Mouse (Mus musculus): ENCODE measurements around the gene Apoh. TPM values are rescaled to one million over a fixed set of nuclear protein-coding genes. Genes with fewer than 3 reads are reported as not detected.

Gene Apoh
- total and polyA plus RNA-seq, 3 experiments = not detected

DNA sequence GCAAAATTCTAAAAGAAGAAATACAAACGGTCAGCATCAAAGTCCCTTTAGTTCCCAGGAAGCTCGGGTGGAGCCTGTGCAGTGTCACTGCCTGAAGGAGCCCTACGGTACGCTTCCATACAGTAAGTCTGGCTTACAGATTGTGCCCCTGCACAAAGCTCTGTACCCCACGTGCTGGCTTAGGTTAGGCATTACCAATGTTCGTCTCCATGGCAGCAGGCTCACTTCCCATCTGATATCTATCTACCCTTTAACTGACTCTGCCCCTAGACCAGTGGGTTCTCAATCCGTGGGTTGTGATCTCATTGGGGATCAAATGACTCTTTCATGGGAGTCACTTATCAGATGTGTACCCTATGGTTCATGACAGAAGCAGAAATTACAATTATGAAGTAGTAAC lies 27.4 kb upstream of the Apoh start:
- Histone ChIP-seq H3K27ac (ENCODE audit: control insufficient read depth, low read depth, low read length) (no peak overlapping the region), H3K79me2 (ENCODE audit: control insufficient read depth, insufficient read depth, low read length, poor library complexity) (peaks cover 5% of the 10 kb centered on the region), H3K9me3 (replicated peaks; ENCODE audit: insufficient read depth, low read length) (no peaks in the 10 kb centered on the region), H3K4me1 (ENCODE audit: control insufficient read depth in 1 of 2, insufficient read depth in 2 of 2, low read length in 2 of 2) (peaks cover 12 to 16% of the 10 kb centered on the region in 2 experiments), H3K4me3 (ENCODE audit: control insufficient read depth in 1 of 2, insufficient read depth in 1 of 2, low read depth in 2 of 2, low read length in 2 of 2) (no peak overlapping the region), H3K27me3 (ENCODE audit: control insufficient read depth in 1 of 2, insufficient read depth in 2 of 2, low read length in 2 of 2) (no peaks in the 10 kb centered on the region), H3K36me3 (ENCODE audit: control insufficient read depth in 1 of 2, insufficient read depth in 2 of 2, low read length in 2 of 2) (peaks cover 0 to 27% of the 10 kb centered on the region in 2 experiments; a peak in 2 of 4 replicates), H3K9ac (ENCODE audit: control insufficient read depth, low read depth, low read length, poor library complexity, severe bottlenecking) (no peak overlapping the region)
- DNase-seq (ENCODE audit: low read depth, low spot score) = peak; percentile 53
- TF ChIP-seq ZC3H11A (IDR thresholded peaks at IDR 0.05; ENCODE audit: low read depth, low read length) (no peak), ETS1 (IDR thresholded peaks at IDR 0.05; ENCODE audit: low read depth, low read length) (no peak; the same call in 1 of the 2 replicates), MYC (IDR thresholded peaks at IDR 0.05; ENCODE audit: low read depth, low read length) (no peak), NELFE (IDR thresholded peaks at IDR 0.05; ENCODE audit: low read depth, low read length) (no peak), POLR2A (IDR thresholded peaks at IDR 0.05; ENCODE audit: control insufficient read depth in 1 of 2, insufficient read depth in 1 of 2, low read depth in 1 of 2, low read length in 2 of 2, poor library complexity in 1 of 2) (no peak), CHD2 (IDR thresholded peaks at IDR 0.05; ENCODE audit: low read length) (no peak), GATA1 (IDR thresholded peaks at IDR 0.05; ENCODE audit: low read depth, low read length) (peak; percentile 61; the same call in 1 of the 2 replicates), ZNF384 (IDR thresholded peaks at IDR 0.05; ENCODE audit: low read depth, low read length) (no peak), MXI1 (IDR thresholded peaks at IDR 0.05; ENCODE audit: low read depth, low read length) (peak; percentile 89), SIN3A (IDR thresholded peaks at IDR 0.05; ENCODE audit: low read length) (peak; percentile 38; the same call in 1 of the 2 replicates), CHD1 (IDR thresholded peaks at IDR 0.05; ENCODE audit: low read depth, low read length) (no peak), EP300 (IDR thresholded peaks at IDR 0.05; ENCODE audit: low read depth in 1 of 2, low read length in 2 of 2) (peak in 1 of 2 experiments; percentile 53; a peak in 1 of 4 replicates), ZKSCAN1 (IDR thresholded peaks at IDR 0.05; ENCODE audit: low read depth, low read length) (no peak), MAFK (IDR thresholded peaks at IDR 0.05; ENCODE audit: borderline replicate concordance, low read depth, low read length) (no peak), RCOR1 (IDR thresholded peaks at IDR 0.05; ENCODE audit: low read depth, low read length) (no peak), NRF1 (IDR thresholded peaks at IDR 0.05; ENCODE audit: insufficient read depth, low read depth, low read length, poor library complexity, severe bottlenecking) (no peak), ELF1 (IDR thresholded peaks at IDR 0.05; ENCODE audit: low read depth, low read length) (no peak), MYB (IDR thresholded peaks at IDR 0.05; ENCODE audit: low read depth, low read length) (no peak)

DNA sequence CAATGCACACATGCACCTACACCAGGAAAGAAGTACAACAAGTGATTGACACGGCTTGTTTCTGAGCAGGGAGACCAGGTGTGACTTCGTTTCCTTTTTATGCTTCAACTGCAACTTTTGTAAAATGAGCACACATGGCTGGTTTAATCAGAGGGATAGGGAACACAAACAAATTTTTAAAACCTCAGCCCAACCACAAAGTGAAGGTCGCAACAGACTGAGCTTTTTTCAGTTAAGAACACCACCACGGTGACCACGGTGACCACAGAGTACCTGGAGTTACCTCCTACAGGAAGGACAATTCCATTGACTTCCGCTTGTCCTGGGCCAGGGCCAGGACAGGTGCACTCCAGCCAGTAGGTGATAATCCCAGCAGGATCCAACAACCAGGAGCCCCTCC lies 25.3 kb upstream of the Apoh start:
- no peak overlapping the region for H3K4me3 ChIP-seq (ENCODE audit: control insufficient read depth in 1 of 2, insufficient read depth in 1 of 2, low read depth in 2 of 2, low read length in 2 of 2)
- H3K9ac ChIP-seq (ENCODE audit: control insufficient read depth, low read depth, low read length, poor library complexity, severe bottlenecking) = no peak overlapping the region
- no peaks in the 10 kb centered on the region for H3K27me3 ChIP-seq (ENCODE audit: control insufficient read depth in 1 of 2, insufficient read depth in 2 of 2, low read length in 2 of 2)
- no peak for TF ChIP-seq ELF1 (IDR thresholded peaks at IDR 0.05; ENCODE audit: low read depth, low read length)
- no peak for TF ChIP-seq RAD21 (IDR thresholded peaks at IDR 0.05; ENCODE audit: low read depth, low read length)
- no peak for TF ChIP-seq ETS1 (IDR thresholded peaks at IDR 0.05; ENCODE audit: low read depth, low read length)
- TF ChIP-seq CHD1 (IDR thresholded peaks at IDR 0.05; ENCODE audit: low read depth, low read length) = no peak
- no peak for TF ChIP-seq ZNF384 (IDR thresholded peaks at IDR 0.05; ENCODE audit: low read depth, low read length)
- no peak for TF ChIP-seq USF1 (IDR thresholded peaks at IDR 0.05; ENCODE audit: low read depth, low read length)
- H3K27ac ChIP-seq (ENCODE audit: control insufficient read depth, low read depth, low read length) = no peak overlapping the region
- no peaks in the 10 kb centered on the region for H3K9me3 ChIP-seq (replicated peaks; ENCODE audit: insufficient read depth, low read length)
- no peak for DNase-seq (ENCODE audit: low read depth, low spot score)
- peaks cover 4% of the 10 kb centered on the region for H3K79me2 ChIP-seq (ENCODE audit: control insufficient read depth, insufficient read depth, low read length, poor library complexity)
- peaks cover 23 to 33% of the 10 kb centered on the region in 2 experiments for H3K4me1 ChIP-seq (ENCODE audit: control insufficient read depth in 1 of 2, insufficient read depth in 2 of 2, low read length in 2 of 2)
- peaks cover 0 to 45% of the 10 kb centered on the region in 2 experiments; a peak in 2 of 4 replicates for H3K36me3 ChIP-seq (ENCODE audit: control insufficient read depth in 1 of 2, insufficient read depth in 2 of 2, low read length in 2 of 2)

Data from MEL (cell line).